Mouse (Mus musculus): Measurements from ENCODE around the gene Dnajb8. TPM values are rescaled to one million over a fixed set of nuclear protein-coding genes. Genes with fewer than 3 reads are reported as not detected.

The Dnajb8 gene
- total and polyA plus RNA-seq, 3 experiments: not detected

GRCm38 (mm10) chr6:88277242-88277641, 55.2 kb downstream of the Dnajb8 start:
- H3K9me3 ChIP-seq (replicated peaks; ENCODE audit: low read length): no peaks in the 10 kb centered on the region
- no peaks in the 10 kb centered on the region for H3K27me3 ChIP-seq (replicated peaks)
- in situ Hi-C loops (cut with MboI; ENCODE audit: low pct_ligation_motif_present, low pct_unique_long_range_greater_than_20kb, low sequenced_read_pairs): no loop called here
- TF ChIP-seq POLR2AphosphoS2 (IDR thresholded peaks at IDR 0.05; ENCODE audit: low read depth, low read length): no peak
- H3K4me3 ChIP-seq (replicated peaks in 1 of 3; ENCODE audit: low read depth in 2 of 3, low read length in 2 of 3, poor library complexity in 1 of 3): no peak overlapping the region
- no peak overlapping the region for H3K27ac ChIP-seq (ENCODE audit: insufficient read depth, low read depth)
- H3K4me1 ChIP-seq (ENCODE audit: control insufficient read depth in 1 of 2, insufficient read depth in 2 of 2): no peaks in the 10 kb centered on the region
- no peak for DNase-seq (ENCODE audit: extremely low read depth)
- H3K79me2 ChIP-seq (replicated peaks; ENCODE audit: control insufficient read depth, extremely low read depth, insufficient read depth, poor library complexity, severe bottlenecking): no peaks in the 10 kb centered on the region
- no peak overlapping the region for H3K4me2 ChIP-seq (ENCODE audit: insufficient read depth, low read depth, poor library complexity, severe bottlenecking)
- H3K9ac ChIP-seq (ENCODE audit: insufficient read depth, low read depth): no peak overlapping the region
- dilution Hi-C loops (cut with MboI; ENCODE audit: extremely low pct_ligation_motif_present, extremely low pct_unique_long_range_greater_than_20kb, low sequenced_read_pairs): no loop called here
- peaks cover 4 to 81% of the 10 kb centered on the region in 2 experiments for H3K36me3 ChIP-seq (replicated peaks in 1 of 2; ENCODE audit: control insufficient read depth in 1 of 2, insufficient read depth in 1 of 2, low read length in 1 of 2)

- H3K4me2 ChIP-seq (ENCODE audit: insufficient read depth, low read depth, poor library complexity, severe bottlenecking): no peak overlapping the region
- TF ChIP-seq SMC3 (IDR thresholded peaks at IDR 0.05; ENCODE audit: low read depth, low read length) (no peak), IRF4 (IDR thresholded peaks at IDR 0.05; ENCODE audit: low read depth, low read length) (no peak)
- no peak overlapping the region for H3K27ac ChIP-seq (ENCODE audit: insufficient read depth, low read depth)
- H3K9me3 ChIP-seq (replicated peaks; ENCODE audit: low read length): no peaks in the 10 kb centered on the region
- H3K79me2 ChIP-seq (replicated peaks; ENCODE audit: control insufficient read depth, extremely low read depth, insufficient read depth, poor library complexity, severe bottlenecking): no peaks in the 10 kb centered on the region
- no peaks in the 10 kb centered on the region for H3K27me3 ChIP-seq (replicated peaks)
- in situ Hi-C loops (cut with MboI; ENCODE audit: low pct_ligation_motif_present, low pct_unique_long_range_greater_than_20kb, low sequenced_read_pairs): no loop called here
- no peak overlapping the region for H3K9ac ChIP-seq (ENCODE audit: insufficient read depth, low read depth)
- no peak for DNase-seq (ENCODE audit: extremely low read depth)
- peaks cover 4 to 78% of the 10 kb centered on the region in 2 experiments for H3K36me3 ChIP-seq (replicated peaks in 1 of 2; ENCODE audit: control insufficient read depth in 1 of 2, insufficient read depth in 1 of 2, low read length in 1 of 2)
- no peak overlapping the region for H3K4me3 ChIP-seq (replicated peaks in 1 of 3; ENCODE audit: low read depth in 2 of 3, low read length in 2 of 3, poor library complexity in 1 of 3)
- dilution Hi-C loops (cut with MboI; ENCODE audit: extremely low pct_ligation_motif_present, extremely low pct_unique_long_range_greater_than_20kb, low sequenced_read_pairs): no loop called here
- no peaks in the 10 kb centered on the region for H3K4me1 ChIP-seq (ENCODE audit: control insufficient read depth in 1 of 2, insufficient read depth in 2 of 2)
Measured at GRCm38 (mm10) chr6:88278141-88278540, 56.1 kb downstream of the Dnajb8 start.

- DNase-seq (ENCODE audit: extremely low read depth): no peak
- Histone ChIP-seq H3K4me3 (replicated peaks in 1 of 3; ENCODE audit: low read depth in 2 of 3, low read length in 2 of 3, poor library complexity in 1 of 3) (no peak overlapping the region), H3K79me2 (replicated peaks; ENCODE audit: control insufficient read depth, extremely low read depth, insufficient read depth, poor library complexity, severe bottlenecking) (no peaks in the 10 kb centered on the region), H3K9me3 (replicated peaks; ENCODE audit: low read length) (no peaks in the 10 kb centered on the region), H3K36me3 (replicated peaks in 1 of 2; ENCODE audit: control insufficient read depth in 1 of 2, insufficient read depth in 1 of 2, low read length in 1 of 2) (peaks cover 0 to 48% of the 10 kb centered on the region in 2 experiments), H3K27ac (ENCODE audit: insufficient read depth, low read depth) (peak overlapping the region; percentile 20; the same call in 1 of the 2 replicates), H3K27me3 (replicated peaks) (no peaks in the 10 kb centered on the region), H3K4me1 (ENCODE audit: control insufficient read depth in 1 of 2, insufficient read depth in 2 of 2) (peaks cover 6 to 44% of the 10 kb centered on the region in 2 experiments; a peak in 3 of 4 replicates), H3K9ac (ENCODE audit: insufficient read depth, low read depth) (no peak overlapping the region), H3K4me2 (ENCODE audit: insufficient read depth, low read depth, poor library complexity, severe bottlenecking) (no peak overlapping the region)
- dilution Hi-C loops (cut with MboI; ENCODE audit: extremely low pct_ligation_motif_present, extremely low pct_unique_long_range_greater_than_20kb, low sequenced_read_pairs): no loop called here
- TF ChIP-seq MAZ (IDR thresholded peaks at IDR 0.05; ENCODE audit: low read depth, low read length): no peak
- TF ChIP-seq CHD1 (IDR thresholded peaks at IDR 0.05; ENCODE audit: low read depth, low read length): no peak
- in situ Hi-C loops (cut with MboI; ENCODE audit: low pct_ligation_motif_present, low pct_unique_long_range_greater_than_20kb, low sequenced_read_pairs): no loop called here
Measured at GRCm38 (mm10) chr6:88290129-88290766, 68.2 kb downstream of the Dnajb8 start.

All from CH12.LX (cell line).